ENCODE assay signal across 9 mouse cellular contexts in the genomic region with DNA sequence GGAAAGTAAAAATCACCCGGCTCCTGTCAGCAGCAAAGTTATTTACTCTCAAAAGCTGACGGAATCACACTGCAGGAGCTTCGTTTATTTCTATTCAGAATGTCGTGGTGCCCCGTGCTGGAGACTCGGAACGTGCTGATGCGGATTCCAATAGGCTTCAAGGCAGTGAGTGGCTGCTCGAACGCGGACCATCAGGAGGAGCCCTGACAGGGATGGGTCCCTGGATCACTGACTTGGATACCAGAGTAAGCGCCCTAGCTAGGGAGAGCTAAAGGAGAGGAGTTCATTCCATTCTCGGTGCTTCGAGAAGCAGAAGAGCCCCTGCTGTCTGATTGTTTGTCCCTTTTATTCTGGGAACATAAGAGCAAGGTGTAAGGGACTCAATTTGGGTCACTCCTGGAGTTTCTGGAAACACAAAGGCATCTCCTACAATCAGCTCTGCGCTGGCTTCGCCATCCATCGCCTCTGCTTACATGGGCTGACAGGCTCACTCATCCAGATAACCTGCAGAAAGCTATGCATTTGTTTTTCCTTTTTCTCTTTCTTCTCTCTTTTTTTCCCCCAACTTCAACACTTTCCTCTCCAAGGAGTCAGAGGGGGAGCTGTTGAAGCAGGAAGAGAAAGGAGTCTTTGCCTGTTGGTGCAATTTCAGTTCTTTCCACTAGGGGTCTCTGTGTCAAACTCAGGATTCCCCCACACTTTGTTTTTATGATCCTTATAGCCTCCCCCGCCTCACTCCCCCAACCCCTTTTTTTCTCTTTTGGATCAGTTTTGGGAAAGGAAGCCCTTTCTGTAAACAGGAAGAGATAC.
DNase-seq lines count a peak whose midpoint lies in the region; ATAC-seq and TF ChIP-seq lines count a peak whose summit lies in the region.
"Had no signal": no experiment of that assay in that cellular context is flagged by ENCODE, and none has a peak within 500 bp of the region (broad histone marks: within the 10 kb centered on the region; RNA-seq: fewer than 3 reads in every experiment).

No protein-coding gene starts in this region.

- H3K9ac ChIP-seq in embryonic facial prominence, embryonic 15.5 days: no peak overlapping the region
- H3K9ac ChIP-seq in midbrain, embryonic 16.5 days (ENCODE audit: low read depth, low read length): peak overlapping the region; percentile 42; the same call in 1 of the 2 replicates
- H3K9ac ChIP-seq: liver, embryonic 15.5 days had no signal

- no peaks in the 10 kb centered on the region for H3K9me3 ChIP-seq in embryonic facial prominence, embryonic 15.5 days (replicated peaks)
- no peaks in the 10 kb centered on the region for H3K9me3 ChIP-seq in hindbrain, embryonic 10.5 days
- H3K9me3 ChIP-seq in limb, embryonic 10.5 days (replicated peaks): no peaks in the 10 kb centered on the region
- no peaks in the 10 kb centered on the region for H3K9me3 ChIP-seq in midbrain, embryonic 16.5 days (replicated peaks; ENCODE audit: control insufficient read depth, low read length, poor library complexity, severe bottlenecking)
- H3K9me3 ChIP-seq: liver, embryonic 15.5 days had no signal

- H3K4me1 ChIP-seq in embryonic facial prominence, embryonic 15.5 days: peaks cover 5% of the 10 kb centered on the region; the same call in 1 of the 2 replicates
- peaks cover 41% of the 10 kb centered on the region for H3K4me1 ChIP-seq in hindbrain, embryonic 10.5 days (replicated peaks)
- H3K4me1 ChIP-seq in limb, embryonic 10.5 days: peaks cover 18% of the 10 kb centered on the region
- H3K4me1 ChIP-seq in midbrain, embryonic 16.5 days (ENCODE audit: control insufficient read depth, insufficient read depth, low read length): peaks cover 39% of the 10 kb centered on the region
- H3K4me1 ChIP-seq: liver, embryonic 15.5 days had no signal

- ATAC-seq in embryonic facial prominence, embryonic 15.5 days (ENCODE audit: insufficient number of reproducible peaks, low FRiP score, low TSS enrichment, low read depth): no peak
- 0 out of 2 replicates have a peak, but pooled peaks have one; percentile 44 for ATAC-seq in midbrain, embryonic 16.5 days

- H3K4me2 ChIP-seq in embryonic facial prominence, embryonic 15.5 days (replicated peaks): peak overlapping the region; percentile 37
- peak overlapping the region; percentile 41 for H3K4me2 ChIP-seq in midbrain, embryonic 16.5 days (ENCODE audit: low read length)
- H3K4me2 ChIP-seq: liver, embryonic 15.5 days had no signal

- H3K27me3 ChIP-seq in embryonic facial prominence, embryonic 15.5 days: peaks cover 7% of the 10 kb centered on the region; the same call in 1 of the 2 replicates
- peaks cover 21% of the 10 kb centered on the region for H3K27me3 ChIP-seq in hindbrain, embryonic 10.5 days (ENCODE audit: insufficient read depth, poor library complexity, severe bottlenecking)
- peaks cover 12% of the 10 kb centered on the region; the same call in 1 of the 2 replicates for H3K27me3 ChIP-seq in limb, embryonic 10.5 days (ENCODE audit: low read depth, poor library complexity, severe bottlenecking)
- H3K27me3 ChIP-seq in midbrain, embryonic 16.5 days (ENCODE audit: control insufficient read depth, insufficient read depth, low read depth, low read length): no peaks in the 10 kb centered on the region
- H3K27me3 ChIP-seq: liver, embryonic 15.5 days had no signal

- H3K4me3 ChIP-seq in layer of hippocampus, adult 2 months: peak overlapping the region; percentile 40
- H3K4me3 ChIP-seq in embryonic facial prominence, embryonic 15.5 days (replicated peaks): peak overlapping the region; percentile 22
- H3K4me3 ChIP-seq in hindbrain, embryonic 10.5 days: peak overlapping the region; percentile 23
- H3K4me3 ChIP-seq in limb, embryonic 10.5 days: 0 out of 2 replicates have a peak overlapping the region, but pooled peaks have one; percentile 10
- peak overlapping the region; percentile 10; the same call in 1 of the 2 replicates for H3K4me3 ChIP-seq in midbrain, embryonic 16.5 days (ENCODE audit: low read depth, low read length)
- H3K4me3 ChIP-seq: liver, embryonic 15.5 days had no signal

- 9% methylated on average over 18 of the region's 18 CpGs for WGBS in embryonic facial prominence, embryonic 15.5 days
- 4% methylated on average over 18 of the region's 18 CpGs for WGBS in hindbrain, embryonic 10.5 days
- 13% methylated on average over 18 of the region's 18 CpGs for WGBS in limb, embryonic 10.5 days
- WGBS in midbrain, embryonic 16.5 days: 7% methylated on average over 18 of the region's 18 CpGs

- H3K27ac ChIP-seq in layer of hippocampus, adult 2 months: peak overlapping the region; percentile 67
- H3K27ac ChIP-seq in embryonic facial prominence, embryonic 15.5 days (replicated peaks): no peak overlapping the region
- peak overlapping the region; percentile 56 for H3K27ac ChIP-seq in hindbrain, embryonic 10.5 days
- no peak overlapping the region for H3K27ac ChIP-seq in limb, embryonic 10.5 days
- H3K27ac ChIP-seq in midbrain, embryonic 16.5 days (ENCODE audit: low read length): peak overlapping the region; percentile 12; the same call in 1 of the 2 replicates
- H3K27ac ChIP-seq: liver, embryonic 15.5 days had no signal

- peak; percentile 51 to 69 for DNase-seq in layer of hippocampus, adult 2 months (ENCODE audit: low spot score in 2 of 2)
- DNase-seq in layer of hippocampus, adult 8-10 months (ENCODE audit: low spot score in 2 of 2): no peak
- DNase-seq in adrenal gland, postnatal 10 days: peak; percentile 48
- DNase-seq in hindbrain, embryonic 10.5 days (ENCODE audit: low spot score): peak; percentile 42
- no peak for DNase-seq in limb, embryonic 10.5 days (ENCODE audit: low spot score)
- DNase-seq in spleen, postnatal 10 days (ENCODE audit: low spot score in 2 of 2): no peak

- peak; percentile 96 for TF ChIP-seq CTCF in layer of hippocampus, adult 2 months (conservative IDR thresholded peaks at IDR 0.05)

- H3K36me3 ChIP-seq in embryonic facial prominence, embryonic 15.5 days: no peaks in the 10 kb centered on the region
- no peaks in the 10 kb centered on the region for H3K36me3 ChIP-seq in hindbrain, embryonic 10.5 days
- no peaks in the 10 kb centered on the region for H3K36me3 ChIP-seq in limb, embryonic 10.5 days
- no peaks in the 10 kb centered on the region for H3K36me3 ChIP-seq in midbrain, embryonic 16.5 days (ENCODE audit: control insufficient read depth, insufficient read depth, low read length)
- H3K36me3 ChIP-seq: liver, embryonic 15.5 days had no signal

Comparison
In these comparisons a context has a peak if more than half of its experiments do, and no peak if none do; other contexts are left out.
1. DNase-seq: peak in layer of hippocampus, adult 2 months (2 of 2), adrenal gland, postnatal 10 days (single experiment) and hindbrain, embryonic 10.5 days (single experiment); none in layer of hippocampus, adult 8-10 months (0 of 2), limb, embryonic 10.5 days (single experiment) and spleen, postnatal 10 days (0 of 2).
2. H3K27ac ChIP-seq: peak in layer of hippocampus, adult 2 months (single experiment), hindbrain, embryonic 10.5 days (single experiment) and midbrain, embryonic 16.5 days (single experiment); none in embryonic facial prominence, embryonic 15.5 days (single experiment) and limb, embryonic 10.5 days (single experiment).
3. Peak in every context shown above with its lines, with median percentiles within 50 percentile points of each other: H3K4me3 ChIP-seq.